Mouse (Mus musculus): Measurements from ENCODE around the gene Gm2663.

- no peak for TF ChIP-seq POLR2A (IDR thresholded peaks at IDR 0.05; ENCODE audit: extremely low read depth, insufficient read depth, low read length)
- TF ChIP-seq CTCF (IDR thresholded peaks at IDR 0.05; ENCODE audit: extremely low read depth, insufficient read depth, low read length) = no peak
These were observed 45.5 kb upstream of the Gm2663 start for GRCm38 (mm10) chr6:41044753-41045152.
